9 mouse cellular contexts compared by ENCODE assay signal in genomic region chr9:58060677-58061667, GRCm38 (mm10). TPM values are rescaled to one million over a fixed set of nuclear protein-coding genes. Genes with fewer than 3 reads are reported as not detected.
DNase-seq lines count a peak whose midpoint lies in the region; ATAC-seq and TF ChIP-seq lines count a peak whose summit lies in the region.
"Had no signal": no experiment of that assay in that cellular context is flagged by ENCODE, and none has a peak within 500 bp of the region (broad histone marks: within the 10 kb centered on the region; RNA-seq: fewer than 3 reads in every experiment).

No protein-coding gene starts in this region.

- WGBS in kidney, adult 2 months = 15% methylated on average over 23 of the region's 23 CpGs
- 17% methylated on average over 23 of the region's 23 CpGs for WGBS in kidney, embryonic 16.5 days
- WGBS in forebrain, embryonic 10.5 days = 7% methylated on average over 23 of the region's 23 CpGs

- no peak for ATAC-seq in kidney, embryonic 16.5 days (ENCODE audit: low FRiP score, low TSS enrichment)

- H3K9ac ChIP-seq in kidney, embryonic 16.5 days (replicated peaks; ENCODE audit: low read length) = no peak overlapping the region

- H3K79me2 ChIP-seq in myocyte (ENCODE audit: control insufficient read depth, insufficient read depth) = no peaks in the 10 kb centered on the region

- H3K4me2 ChIP-seq in kidney, embryonic 16.5 days (replicated peaks; ENCODE audit: low read depth, low read length) = no peak overlapping the region
- H3K4me2 ChIP-seq in myocyte (ENCODE audit: low read depth) = no peak overlapping the region

- H3K4me3 ChIP-seq in kidney, adult 2 months (ENCODE audit: insufficient read depth, low read depth, low read length) = no peak overlapping the region
- no peak overlapping the region for H3K4me3 ChIP-seq in kidney, embryonic 16.5 days (ENCODE audit: low read length)
- no peak overlapping the region for H3K4me3 ChIP-seq in forebrain, embryonic 10.5 days
- H3K4me3 ChIP-seq in myocyte = no peak overlapping the region

- H3K27me3 ChIP-seq in kidney, adult 2 months (replicated peaks; ENCODE audit: control insufficient read depth, insufficient read depth, low read length) = peaks cover 2% of the 10 kb centered on the region; the same call in 1 of the 2 replicates
- H3K27me3 ChIP-seq in kidney, embryonic 16.5 days (ENCODE audit: insufficient read depth, low read length) = peaks cover 3% of the 10 kb centered on the region; the same call in 1 of the 2 replicates
- peaks cover 59% of the 10 kb centered on the region for H3K27me3 ChIP-seq in forebrain, embryonic 10.5 days (ENCODE audit: poor library complexity, severe bottlenecking)
- peaks cover 40% of the 10 kb centered on the region for H3K27me3 ChIP-seq in myocyte (ENCODE audit: control insufficient read depth, insufficient read depth, insufficient read length)

- H3K36me3 ChIP-seq in kidney, adult 2 months (ENCODE audit: control insufficient read depth, insufficient read depth, low read length) = no peaks in the 10 kb centered on the region
- no peaks in the 10 kb centered on the region for H3K36me3 ChIP-seq in kidney, embryonic 16.5 days (ENCODE audit: insufficient read depth, low read length)
- H3K36me3 ChIP-seq in forebrain, embryonic 10.5 days (replicated peaks) = no peaks in the 10 kb centered on the region
- H3K36me3 ChIP-seq in myocyte (ENCODE audit: control insufficient read depth, insufficient read depth) = no peaks in the 10 kb centered on the region

- H3K27ac ChIP-seq in kidney, adult 2 months (ENCODE audit: insufficient read depth, low read depth, low read length) = no peak overlapping the region
- H3K27ac ChIP-seq in kidney, embryonic 16.5 days (ENCODE audit: low read length) = no peak overlapping the region
- peak overlapping the region; percentile 37; the same call in 1 of the 2 replicates for H3K27ac ChIP-seq in forebrain, embryonic 10.5 days

- H3ac ChIP-seq in myocyte (ENCODE audit: control insufficient read depth, insufficient read length) = no peak overlapping the region

- DNase-seq in kidney, adult 2 months = peak; percentile 29
- DNase-seq in Muller cell, postnatal 12 days (ENCODE audit: inconsistent ontology term) = peak; percentile 64
- peak; percentile 84 for DNase-seq in forebrain, embryonic 10.5 days (ENCODE audit: extremely low spot score, low spot score)
- DNase-seq in kidney, postnatal 14 days = peak; percentile 70
- DNase-seq in frontal cortex, postnatal 25 days (ENCODE audit: low spot score in 2 of 2) = no peak
- no peak for DNase-seq in frontal cortex, adult 2 months (ENCODE audit: extremely low spot score in 1 of 2, low spot score in 1 of 2)

- no peak for TF ChIP-seq CTCF in kidney, adult 2 months (conservative IDR thresholded peaks at IDR 0.05; ENCODE audit: insufficient read depth, insufficient read length, low read depth, low read length)

- H3K4me1 ChIP-seq in kidney, adult 2 months (ENCODE audit: control insufficient read depth, insufficient read depth, low read length) = no peaks in the 10 kb centered on the region
- peaks cover 3% of the 10 kb centered on the region; the same call in 1 of the 2 replicates for H3K4me1 ChIP-seq in kidney, embryonic 16.5 days (ENCODE audit: insufficient read depth, low read length)
- H3K4me1 ChIP-seq in forebrain, embryonic 10.5 days = peaks cover 62% of the 10 kb centered on the region

- no peak for TF ChIP-seq POLR2A in kidney, adult 2 months (IDR thresholded peaks at IDR 0.05; ENCODE audit: low read depth, low read length)
- no peak for TF ChIP-seq POLR2A in myocyte (IDR thresholded peaks at IDR 0.05; ENCODE audit: insufficient read length, low read depth)

- no peaks in the 10 kb centered on the region for H3K9me3 ChIP-seq in kidney, embryonic 16.5 days (ENCODE audit: low read length)
- no peaks in the 10 kb centered on the region for H3K9me3 ChIP-seq in forebrain, embryonic 10.5 days

TF ChIP-seq in myocyte, 11 proteins besides CTCF, POLR2A, EP300 and RAD21:
- no peak for TF ChIP-seq POLR2AphosphoS2 (IDR thresholded peaks at IDR 0.05; ENCODE audit: insufficient read length, low read depth)
- no peak for TF ChIP-seq CEBPB (IDR thresholded peaks at IDR 0.05; ENCODE audit: insufficient read depth, poor library complexity, severe bottlenecking)
- no peak for TF ChIP-seq TCF12 (IDR thresholded peaks at IDR 0.05; ENCODE audit: insufficient read depth, poor library complexity, severe bottlenecking)
- TF ChIP-seq E2F4 (IDR thresholded peaks at IDR 0.05; ENCODE audit: insufficient read depth) = no peak
- no peak for TF ChIP-seq SRF (IDR thresholded peaks at IDR 0.05; ENCODE audit: control insufficient read depth, insufficient read length, low read depth)
- no peak for TF ChIP-seq TCF3 (IDR thresholded peaks at IDR 0.05; ENCODE audit: insufficient read length, low read depth)
- TF ChIP-seq REST (IDR thresholded peaks at IDR 0.05; ENCODE audit: insufficient read depth, insufficient read length) = peak; percentile 91

RNA-seq across cellular contexts. Expression of gene Stra6, which starts 2.6 kb away (rescaled TPM):
- polyA plus RNA-seq in kidney, adult 2 months (2012; rRNA removed) = 15.4 and 19.5 TPM in 2 replicates
- polyA plus RNA-seq in kidney, embryonic 16.5 days (2015; fragmentation: Nextera tagmentation; extraction: Ambion mirVana) = 24.1 and 34.2 TPM in 2 replicates
- polyA plus RNA-seq in forebrain, embryonic 10.5 days (2016; fragmentation: Nextera tagmentation; extraction: Ambion mirVana) = 33.0 and 37.1 TPM in 2 replicates
- 0.64 TPM for polyA plus RNA-seq in myocyte (2012; fragmentation: generic; extraction: Trizol)
- polyA plus RNA-seq in frontal cortex, adult 2 months (2012; rRNA removed) = 5.7 and 7.6 TPM in 2 replicates

RNA-seq across cellular contexts. Expression of gene Cyp11a1, which starts 54.8 kb away (rescaled TPM):
- 0.16 and 5.1 TPM in 2 replicates for polyA plus RNA-seq in kidney, adult 2 months (2012; rRNA removed)
- 25.0 and 45.7 TPM in 2 replicates for polyA plus RNA-seq in kidney, embryonic 16.5 days (2015; fragmentation: Nextera tagmentation; extraction: Ambion mirVana)
- not detected in 2 replicates for polyA plus RNA-seq in forebrain, embryonic 10.5 days (2016; fragmentation: Nextera tagmentation; extraction: Ambion mirVana)
- 0.11 TPM for polyA plus RNA-seq in myocyte (2012; fragmentation: generic; extraction: Trizol)
- polyA plus RNA-seq in frontal cortex, adult 2 months (2012; rRNA removed) = 5.5 and 6.1 TPM in 2 replicates

RNA-seq across cellular contexts. Expression of gene Ccdc33, which starts 57.7 kb away (rescaled TPM):
- 0.18 TPM in 1 of 2 replicates, not detected in the other for polyA plus RNA-seq in kidney, adult 2 months (2012; rRNA removed)
- polyA plus RNA-seq in kidney, embryonic 16.5 days (2015; fragmentation: Nextera tagmentation; extraction: Ambion mirVana) = 0.13 and 0.21 TPM in 2 replicates
- 0.36 and 0.90 TPM in 2 replicates for polyA plus RNA-seq in forebrain, embryonic 10.5 days (2016; fragmentation: Nextera tagmentation; extraction: Ambion mirVana)
- polyA plus RNA-seq in myocyte (2012; fragmentation: generic; extraction: Trizol) = not detected
- 1.4 and 1.8 TPM in 2 replicates for polyA plus RNA-seq in frontal cortex, adult 2 months (2012; rRNA removed)
- polyA plus RNA-seq: small intestine, adult 2 months had no signal

Comparison
In these comparisons a context has a peak if more than half of its experiments do, and no peak if none do; other contexts are left out.
1. DNase-seq: peak in kidney, adult 2 months (single experiment), Muller cell, postnatal 12 days (single experiment), forebrain, embryonic 10.5 days (single experiment) and kidney, postnatal 14 days (single experiment); none in frontal cortex, postnatal 25 days (0 of 2) and frontal cortex, adult 2 months (0 of 2).